Mouse (Mus musculus): ENCODE data around the gene Chn1.
A peak's percentile ranks its signal among the peaks of the same experiment; 100 is the strongest.
"Not testable (repeated sequence)": the region's sequence is repeated elsewhere in the genome, so short reads cannot be mapped to it uniquely, and the experiment has no call there.

Chn1 gene

DNA sequence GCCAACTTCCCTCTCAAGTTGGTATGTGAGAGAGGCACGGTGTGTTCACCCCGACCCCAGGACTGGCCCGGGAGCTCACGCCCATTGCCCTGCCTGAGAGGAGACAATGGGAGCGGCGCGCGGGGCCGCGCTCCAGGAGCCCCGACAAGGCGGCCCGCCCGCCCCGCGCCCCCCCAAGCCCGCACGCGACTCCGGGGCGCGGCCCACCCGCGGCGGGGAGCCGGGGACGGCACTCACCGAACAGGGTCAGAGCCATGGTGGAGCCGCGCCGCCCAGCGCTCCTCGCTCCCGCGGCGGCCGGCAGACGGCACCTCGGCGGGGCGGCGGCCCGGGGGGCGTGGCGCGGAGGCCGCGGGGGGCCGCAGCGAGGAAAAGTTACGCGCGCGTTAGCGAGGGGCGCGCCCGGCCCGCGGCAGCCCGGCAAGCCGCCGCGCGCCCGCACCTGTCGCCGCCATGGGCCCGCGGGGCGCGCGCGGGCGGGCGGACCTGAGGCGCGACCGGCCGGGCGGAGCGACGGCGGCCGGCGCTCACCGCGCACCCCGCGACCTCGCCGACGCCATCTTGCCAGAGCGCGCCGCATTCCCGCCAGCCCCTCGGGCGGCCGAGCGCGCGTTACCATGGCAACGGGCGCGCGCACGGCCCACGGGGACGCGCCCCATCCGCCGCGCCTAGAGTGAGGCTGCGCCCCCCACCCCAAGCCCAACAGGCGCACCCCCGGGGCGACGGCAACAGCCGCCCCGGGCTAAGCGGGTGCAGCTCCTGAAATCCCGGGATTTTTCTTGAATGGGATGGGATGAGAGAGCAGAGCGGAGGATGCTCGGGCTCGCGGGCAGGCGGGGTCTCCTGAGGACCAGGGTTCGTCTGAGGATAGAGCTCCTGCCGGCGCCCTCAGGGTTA is at the start of gene Chn1:
Gene Chn1 (minus strand): TSS at position 561 of the 897 bp plus-strand sequence.
- peak; percentile 58 for DNase-seq

DNA sequence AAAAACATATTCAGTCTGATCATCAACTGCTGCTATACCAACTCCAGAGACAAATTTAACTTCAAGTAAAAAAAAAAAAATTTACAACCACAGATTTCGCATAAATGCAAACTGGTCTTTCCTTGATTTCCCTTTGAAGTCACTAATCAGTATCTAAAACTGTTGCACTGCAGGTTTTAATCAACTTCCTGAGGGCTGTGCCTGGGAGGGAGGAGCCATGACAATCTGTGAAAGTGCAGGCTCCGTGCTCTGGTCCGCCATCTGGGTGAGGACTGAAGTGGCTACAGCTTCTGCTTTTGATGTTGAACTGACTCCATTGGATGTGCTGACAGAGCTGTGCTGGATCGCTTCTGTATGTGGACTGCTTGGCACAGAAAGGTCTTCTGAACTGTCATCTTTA is 43.6 kb upstream of the Chn1 start:
- peak; percentile 6 for DNase-seq

DNA sequence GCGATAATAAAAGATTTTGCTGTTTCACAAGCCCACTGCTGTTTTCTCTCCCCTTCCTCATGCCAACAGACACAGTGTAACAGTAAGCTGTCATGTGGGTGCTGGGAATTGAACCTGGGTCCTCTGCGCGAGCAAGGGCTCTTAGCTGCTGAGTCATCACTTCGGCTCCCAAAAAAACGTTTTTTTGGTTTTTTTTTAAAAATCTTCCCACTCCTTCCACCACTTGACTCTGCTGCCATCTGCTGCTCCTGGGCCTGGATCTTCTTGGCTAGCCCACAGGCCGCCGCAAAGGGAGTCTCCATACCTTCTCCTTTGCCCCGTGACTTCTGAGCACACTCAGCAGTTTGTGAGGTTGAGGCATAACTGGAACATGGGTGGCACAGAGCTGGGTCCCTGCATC is 32.5 kb upstream of the Chn1 start:
- DNase-seq = no peak

DNA sequence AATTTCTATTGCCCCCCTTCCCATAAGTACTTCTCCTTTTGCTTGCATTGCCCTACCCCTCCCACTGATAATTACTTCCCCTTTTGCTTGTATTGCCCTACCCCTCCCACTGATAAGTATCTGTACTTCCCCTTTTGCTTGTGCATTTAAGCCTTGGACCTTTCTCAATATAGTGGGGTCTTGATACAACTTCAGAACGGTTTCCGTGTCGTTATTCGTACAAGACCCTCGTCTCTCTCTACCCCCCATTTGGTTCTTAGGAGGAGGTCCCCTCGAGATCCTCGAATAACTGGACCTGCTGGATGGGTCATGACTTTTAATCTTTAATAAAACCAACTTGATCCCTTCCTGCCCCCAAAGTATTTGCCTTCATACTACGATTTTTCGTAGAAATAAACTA is 25.0 kb upstream of the Chn1 start:
- not testable (repeated sequence) for DNase-seq

DNA sequence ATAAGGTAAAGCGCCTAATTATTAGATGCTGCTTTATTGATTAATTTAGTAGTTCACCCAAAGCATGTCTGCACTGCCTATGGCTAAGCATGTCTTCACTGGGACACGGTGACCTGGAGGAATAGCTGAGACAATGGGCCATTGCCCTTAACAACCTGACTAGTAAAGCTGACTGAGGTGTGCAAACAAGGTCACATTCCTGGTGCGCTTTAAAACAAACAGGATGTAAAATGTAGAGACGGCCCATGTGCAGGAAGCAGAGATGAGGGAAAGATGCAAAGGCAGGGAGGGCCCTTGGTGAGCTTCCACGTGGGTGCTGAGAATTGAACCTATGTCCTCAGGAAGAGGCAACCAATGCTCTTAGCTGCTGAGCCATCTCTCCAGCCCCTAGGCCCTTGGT is 23.6 kb upstream of the Chn1 start:
- no peak for DNase-seq

DNA sequence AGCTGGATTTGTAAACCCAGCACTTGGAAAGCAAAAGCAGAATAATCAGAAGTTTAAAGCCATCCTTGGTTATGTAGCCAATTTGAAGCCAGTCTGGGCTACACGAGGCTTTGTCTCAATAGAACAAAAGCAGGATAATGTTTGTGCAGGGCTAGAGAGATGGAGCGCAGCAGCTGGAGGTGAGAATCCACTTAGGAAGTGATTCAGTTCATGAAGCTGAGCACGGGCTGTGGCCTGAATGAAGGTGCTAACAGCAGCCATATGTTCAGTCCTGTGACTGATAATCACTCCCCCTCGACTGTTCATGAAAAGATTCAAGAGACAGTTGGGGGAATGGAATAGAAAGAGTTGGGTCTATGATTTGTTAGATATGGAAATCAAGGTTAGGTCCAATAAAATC is 23.0 kb upstream of the Chn1 start:
- DNase-seq = no peak

DNA sequence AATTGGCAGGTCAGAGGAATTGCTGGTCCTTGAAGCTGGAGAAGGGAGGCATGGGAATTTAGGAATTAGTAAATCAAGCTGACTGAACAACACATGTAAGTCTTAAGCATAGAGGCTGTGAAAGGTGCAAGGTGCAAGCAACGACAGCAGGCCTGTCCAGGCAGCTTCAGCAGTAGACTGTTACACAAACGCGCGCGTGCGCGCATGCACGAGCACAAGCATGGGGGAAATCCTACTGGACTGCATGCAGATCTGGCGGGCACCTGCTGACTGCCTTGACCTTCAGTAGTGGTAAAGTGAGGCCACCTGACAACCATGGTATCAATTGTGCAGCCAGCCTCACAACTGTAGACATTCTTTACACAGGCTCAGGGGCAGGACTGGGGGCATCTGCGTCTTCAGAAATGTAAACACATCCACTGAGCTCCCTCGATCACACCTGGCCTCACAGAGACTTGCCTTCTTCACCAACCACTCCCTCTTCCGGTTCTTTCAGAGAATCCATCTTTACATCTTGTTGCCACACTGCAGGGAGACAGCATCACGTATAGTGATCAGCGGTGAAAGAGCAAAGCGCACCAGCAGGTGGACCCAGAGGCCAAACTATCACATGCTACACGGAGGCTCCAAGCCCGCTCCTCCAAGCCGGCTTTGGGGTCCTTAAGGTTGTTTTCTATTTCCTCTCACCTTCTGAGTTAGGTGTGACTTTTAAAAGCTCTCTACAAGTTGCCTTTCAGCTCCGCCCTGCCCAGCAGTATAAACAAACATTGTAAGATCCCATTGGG is 16.9 kb upstream of the Chn1 start:
- DNase-seq = peak; percentile 10

DNA sequence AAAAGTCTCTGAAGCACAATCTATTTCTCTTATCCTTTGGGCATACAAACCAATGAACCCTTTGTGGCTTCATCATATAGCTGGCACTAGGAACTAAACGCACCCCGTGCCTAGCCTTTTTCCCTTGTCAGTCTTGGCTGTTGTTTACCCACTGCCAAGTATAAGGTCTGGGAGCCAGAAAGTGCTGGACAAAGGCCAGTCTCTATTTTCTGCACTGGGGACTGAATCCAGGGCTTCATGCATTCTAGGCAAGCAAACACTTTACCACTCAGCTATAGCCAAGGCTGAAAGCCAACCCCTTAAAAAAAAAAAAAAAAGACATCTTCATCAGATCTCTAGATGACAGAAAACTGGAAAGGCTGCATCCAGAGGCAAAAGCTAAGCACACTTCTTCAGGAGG is 15.2 kb upstream of the Chn1 start:
- no peak for DNase-seq

DNA sequence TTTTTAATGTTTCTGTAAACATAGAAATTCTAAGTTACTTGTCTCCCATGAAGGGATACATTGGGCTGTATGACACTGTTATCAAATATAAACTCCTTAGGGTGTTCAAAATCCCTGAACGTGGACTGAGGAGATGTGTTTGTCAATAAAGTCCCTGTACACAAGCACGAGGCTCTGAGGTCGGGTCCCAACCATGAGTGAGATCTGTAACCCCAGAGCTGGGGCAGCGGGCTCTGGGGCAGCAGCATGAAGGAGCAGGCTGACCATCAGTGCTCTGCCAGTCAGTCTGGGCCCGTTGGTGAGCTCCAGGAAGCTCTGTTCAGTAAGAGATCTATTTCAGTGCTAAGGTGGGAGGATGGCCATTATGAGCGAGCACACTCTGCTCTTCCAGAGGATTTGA is 13.2 kb upstream of the Chn1 start:
- DNase-seq = no peak

DNA sequence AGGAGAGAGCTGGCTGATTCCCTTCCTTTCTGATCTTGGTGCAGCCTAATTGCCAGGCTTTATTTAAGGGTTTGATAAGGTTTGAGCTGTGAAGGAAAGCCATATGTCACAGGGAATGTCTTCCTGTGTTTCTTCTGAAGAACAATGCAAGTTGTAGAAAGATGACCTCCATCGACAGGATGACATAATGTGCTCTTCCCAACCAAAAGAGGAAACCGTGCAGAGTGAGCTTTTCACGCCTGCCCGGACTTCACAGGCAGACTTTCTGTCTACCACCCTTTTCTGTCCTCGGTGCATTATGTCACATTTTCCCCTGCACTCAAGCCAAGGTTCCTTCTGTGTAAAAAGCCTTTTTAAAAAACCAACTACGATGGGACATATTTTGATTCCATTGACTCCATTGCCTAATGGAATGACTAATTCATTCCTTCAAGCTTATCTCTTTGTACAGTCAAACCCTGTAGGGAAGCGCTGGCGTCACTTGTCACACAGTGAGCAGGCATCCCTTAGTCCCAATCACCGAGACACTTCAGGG is 7.3 kb upstream of the Chn1 start:
- DNase-seq = no peak

DNA sequence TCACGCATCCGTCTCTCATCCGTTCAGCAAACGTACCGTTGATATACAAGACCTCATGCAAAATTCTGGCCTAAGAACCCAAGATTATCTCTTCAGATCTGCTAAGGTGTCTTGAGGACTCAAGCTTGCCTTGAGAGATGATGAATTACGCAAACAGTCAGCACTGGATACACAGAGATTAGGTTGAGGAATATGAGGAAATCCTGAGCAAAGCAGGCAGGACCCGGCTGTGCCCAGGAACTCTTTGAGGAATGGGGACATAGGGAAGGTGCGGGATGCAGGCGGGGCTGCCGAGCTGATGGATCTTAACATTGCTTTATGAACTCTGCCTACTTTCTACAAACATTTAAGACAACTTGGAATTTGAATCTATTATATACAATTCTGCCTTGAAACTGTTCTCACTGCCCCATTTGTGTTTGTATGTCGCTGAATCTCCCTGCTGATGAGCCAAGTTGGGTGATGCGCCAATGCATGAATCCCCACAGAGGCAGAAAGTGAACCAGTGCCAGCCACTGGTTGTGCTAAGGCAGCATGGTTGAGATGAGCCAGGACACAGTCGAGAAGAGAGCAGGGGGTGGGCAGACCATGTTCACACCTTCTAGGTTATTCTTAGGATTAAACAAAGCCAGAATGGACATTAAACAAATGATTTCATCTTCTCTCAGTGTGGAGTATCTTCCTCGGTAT is 5.3 kb upstream of the Chn1 start:
- no peak for DNase-seq

DNA sequence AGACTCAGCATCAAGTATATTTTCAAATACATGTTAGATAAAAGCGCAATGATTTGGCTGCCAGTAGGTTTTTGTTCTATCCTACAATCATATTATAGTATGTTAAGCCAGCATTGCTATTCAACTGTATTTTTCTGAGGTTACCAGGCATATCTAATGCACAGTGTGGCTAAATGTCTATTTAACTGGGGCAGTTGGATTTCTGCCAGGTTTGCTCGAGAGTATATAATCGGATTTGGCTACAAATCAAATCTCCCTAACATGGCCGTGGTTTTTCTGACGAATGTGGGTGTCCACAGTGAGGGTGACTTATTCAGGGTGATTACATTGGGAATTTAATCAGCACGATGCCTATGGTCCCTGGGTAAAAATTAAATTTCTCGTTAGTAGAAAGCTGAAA is 4.7 kb upstream of the Chn1 start:
- no peak for DNase-seq

DNA sequence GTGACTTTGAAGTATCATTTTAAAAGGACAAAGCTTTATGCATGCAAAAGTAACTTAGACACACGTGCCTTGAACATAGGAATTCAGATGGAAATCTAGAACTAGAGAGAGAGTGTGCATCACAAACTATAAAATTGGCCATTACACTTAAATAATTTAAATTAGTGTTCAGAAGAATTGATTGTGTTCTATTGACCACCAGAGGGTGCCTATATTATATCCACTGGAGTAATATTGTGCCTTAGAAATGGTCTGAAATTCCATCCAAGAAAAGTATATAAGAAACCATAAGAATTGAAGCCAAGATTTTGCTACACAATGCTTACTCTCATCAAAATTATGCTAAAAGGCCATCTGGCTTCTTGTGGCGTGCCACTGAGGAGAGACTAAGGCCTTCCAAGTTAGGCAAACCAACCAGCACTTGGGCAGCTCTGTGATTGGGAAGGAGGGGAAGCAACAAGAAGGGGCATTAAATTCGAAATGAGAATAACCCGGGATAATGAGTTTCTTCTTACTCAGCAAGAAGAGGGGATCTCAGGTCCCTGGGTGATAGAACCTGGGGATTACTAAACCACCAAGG is 4.0 kb upstream of the Chn1 start:
- DNase-seq = no peak

DNA sequence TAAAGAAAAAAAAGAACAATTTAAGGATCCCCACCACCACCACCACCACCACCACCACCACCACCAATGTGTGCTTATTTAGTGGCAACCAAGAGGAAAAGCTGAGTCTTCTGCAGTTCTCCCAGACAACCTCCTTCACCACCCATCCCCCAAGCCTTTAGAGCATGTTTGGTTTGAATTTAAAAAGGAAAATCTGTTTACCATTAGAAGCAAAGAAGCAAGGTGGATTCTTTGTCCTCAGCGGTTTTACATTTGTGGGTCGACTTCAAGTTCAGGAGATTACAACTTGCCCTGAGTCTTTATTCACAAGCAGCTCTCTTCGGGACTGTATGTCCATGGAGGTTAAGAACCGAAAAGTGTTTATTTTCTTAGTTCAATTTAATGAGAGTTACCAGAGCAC is 1.8 kb upstream of the Chn1 start:
- no peak for DNase-seq

DNA sequence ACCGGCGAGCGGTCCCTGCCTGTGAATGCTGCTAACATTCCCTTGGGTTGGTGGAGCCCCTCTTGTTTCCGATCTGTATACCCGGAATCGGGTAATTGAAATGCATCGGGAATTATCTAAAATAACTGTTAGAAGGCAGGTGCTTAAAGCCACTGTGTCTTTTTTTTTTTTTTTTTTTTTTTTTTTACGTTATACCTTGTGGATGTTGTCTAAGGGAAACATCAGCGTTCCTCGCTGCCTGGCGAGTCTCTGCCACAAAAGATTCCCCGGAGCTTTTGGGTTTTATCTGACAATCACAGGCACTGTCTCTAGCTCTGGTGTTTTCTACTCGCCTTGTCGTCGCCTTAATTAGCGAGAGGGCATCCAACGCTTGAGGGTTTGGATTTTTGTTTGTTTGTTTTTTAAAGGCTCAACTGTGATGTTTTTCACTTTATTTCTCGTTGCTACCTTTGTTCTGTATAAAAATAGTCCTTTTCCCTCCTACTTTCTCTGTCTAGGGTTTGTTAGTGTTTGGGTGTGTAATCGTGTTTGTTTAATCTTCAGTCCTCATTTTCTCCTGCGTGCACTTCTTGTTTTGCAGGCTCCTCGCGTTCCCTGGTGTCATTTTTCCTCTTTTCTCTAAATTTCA is 651 bp upstream of the Chn1 start:
- DNase-seq = no peak

DNA sequence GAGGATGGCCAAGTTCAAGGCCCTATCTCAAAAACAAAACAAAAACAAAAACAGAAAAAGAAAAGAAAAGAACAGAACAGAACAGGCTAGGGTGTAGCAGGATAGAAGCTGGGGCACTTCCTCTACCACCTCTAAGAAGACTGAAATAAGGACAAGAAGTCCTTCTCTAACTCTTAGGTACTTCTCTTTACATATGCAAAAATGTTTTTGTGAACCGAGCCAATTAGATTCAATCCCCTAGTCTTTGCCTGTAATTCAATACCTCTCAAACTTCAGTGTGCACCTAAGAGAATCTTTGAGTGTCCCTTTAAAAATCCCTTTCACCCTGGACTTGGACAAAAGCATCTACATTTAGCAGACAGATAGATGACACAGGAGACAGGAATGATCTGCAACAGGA is 2.2 kb downstream of the Chn1 start:
- DNase-seq = no peak

DNA sequence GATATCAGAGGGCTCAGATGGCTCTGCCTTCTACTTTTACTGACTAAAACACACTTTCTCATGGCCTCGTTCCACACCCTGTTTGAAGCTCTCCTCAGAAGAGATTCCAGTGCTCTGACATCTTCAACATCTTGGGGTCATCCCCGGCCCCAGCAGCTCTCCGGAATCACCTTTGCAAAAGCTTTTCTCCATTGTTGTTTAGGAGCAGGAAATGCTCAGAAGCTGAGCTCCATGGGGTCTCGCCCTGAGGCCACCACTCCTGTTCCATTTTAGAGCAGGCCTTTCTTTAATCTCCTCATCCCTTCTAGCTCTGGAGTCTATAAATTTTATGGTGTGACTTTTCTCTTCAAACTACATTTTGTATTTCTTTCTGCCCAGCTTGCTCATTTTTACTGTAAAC is 6.5 kb downstream of the Chn1 start:
- DNase-seq = no peak

DNA sequence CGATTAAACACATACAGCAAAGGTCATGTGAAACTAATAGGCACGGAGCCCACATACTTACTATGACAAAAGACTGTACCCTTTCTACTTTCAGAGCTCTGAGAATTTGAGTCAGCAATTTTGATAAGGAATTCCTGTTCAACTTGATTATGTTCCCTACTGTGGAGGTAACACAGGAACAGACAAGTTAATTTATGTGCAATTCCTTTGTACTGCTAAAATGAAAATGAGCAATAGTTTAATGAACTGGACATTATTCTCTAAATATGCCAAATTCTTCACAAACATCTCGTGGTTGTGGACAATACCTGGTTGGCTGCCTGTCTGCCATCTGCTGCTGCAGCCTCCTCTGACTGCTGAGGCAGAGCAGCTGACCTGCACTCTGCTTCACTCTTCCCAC is 11.6 kb downstream of the Chn1 start:
- DNase-seq = no peak

DNA sequence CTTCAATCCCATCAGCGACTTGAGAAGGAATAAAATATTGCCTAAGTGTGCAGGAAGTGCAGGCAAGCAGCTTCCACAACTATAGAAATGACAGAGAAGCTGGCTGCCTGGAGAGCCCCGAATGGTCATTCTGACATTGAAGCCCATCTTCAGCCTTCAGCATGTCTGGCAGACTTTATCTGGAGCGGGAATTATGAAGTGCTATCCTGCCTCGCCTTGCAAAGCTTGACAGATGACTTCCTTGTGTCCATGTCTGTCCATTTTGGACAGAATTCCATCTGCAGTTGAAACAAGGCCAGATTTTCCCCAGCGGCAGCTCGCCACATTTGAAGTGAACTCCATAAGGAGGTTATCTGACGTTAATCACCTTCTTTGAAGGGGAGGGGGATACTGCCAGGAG is 15.2 kb downstream of the Chn1 start:
- no peak for DNase-seq

DNA sequence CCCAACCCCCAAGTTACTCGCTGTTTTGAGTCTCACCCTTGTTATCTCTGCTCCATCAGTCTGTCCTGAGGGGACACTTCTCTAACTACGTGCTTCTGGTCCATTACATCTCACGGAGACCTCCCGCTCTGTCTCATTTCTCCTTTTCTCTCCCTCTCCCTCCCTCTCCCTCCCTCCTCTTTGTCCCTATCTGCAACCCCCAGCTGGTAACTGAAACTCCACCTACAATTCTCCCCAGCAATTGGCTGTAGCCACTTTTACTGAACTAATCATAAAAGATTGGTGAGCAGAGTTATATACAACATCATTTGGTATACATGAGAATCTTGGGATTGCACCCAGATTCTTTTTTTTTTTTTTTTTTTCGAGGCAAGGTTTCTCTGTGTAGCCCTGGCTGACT is 16.1 kb downstream of the Chn1 start:
- DNase-seq = no peak

DNA sequence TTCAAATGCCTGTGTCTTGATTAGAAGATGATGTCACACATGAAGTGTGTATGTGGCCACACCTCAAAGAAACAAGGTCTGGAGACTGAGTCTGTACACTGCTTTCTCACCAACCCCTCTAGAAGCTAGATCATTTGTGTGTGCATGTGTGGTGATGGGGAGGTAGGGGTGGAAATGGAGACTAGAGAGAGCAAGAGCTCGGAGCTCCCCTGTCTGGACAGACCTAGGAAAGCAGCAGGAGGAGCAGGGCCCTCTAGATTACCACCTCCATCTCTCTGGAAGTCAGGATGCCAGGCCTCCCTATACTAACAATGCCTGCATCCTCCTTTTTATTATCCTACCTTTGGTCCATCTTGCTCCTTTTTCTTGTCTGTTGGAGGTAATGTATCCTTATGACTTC is 27.8 kb downstream of the Chn1 start:
- no peak for DNase-seq

DNA sequence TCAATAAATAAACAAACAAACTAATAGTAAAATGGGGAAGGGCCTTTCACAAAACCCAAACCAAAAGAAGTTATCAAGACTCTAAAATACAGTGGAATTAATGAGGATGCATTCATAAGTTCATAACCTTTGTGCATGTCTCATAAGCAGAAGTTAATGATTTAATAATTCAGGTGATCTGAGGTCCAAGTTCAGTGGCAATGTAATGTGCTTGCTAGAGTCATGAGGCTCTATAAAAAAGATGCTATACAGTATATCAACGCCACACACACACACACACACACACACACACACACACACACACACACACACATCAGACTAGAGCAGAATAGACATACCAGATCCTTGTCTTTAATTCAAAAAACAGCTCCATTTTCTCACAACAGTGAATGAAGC is 28.8 kb downstream of the Chn1 start:
- DNase-seq = no peak

All from liver (tissue).